Mouse (Mus musculus): ENCODE measurements around the gene Frat1. TPM values are rescaled to one million over a fixed set of nuclear protein-coding genes. Genes with fewer than 3 reads are reported as not detected.

The Frat1 gene
- total RNA-seq, 1 experiment from 2014 or later: 11.1 TPM

Other genes starting within 250 kb of the Frat1 start
- gene Gm340, start 247.6 kb upstream of the Frat1 start, total RNA-seq (2021): 14.9 and 17.7 TPM in 2 replicates
- gene Slit1, start 86.3 kb upstream of the Frat1 start, total RNA-seq (2021): 8.5 and 11.1 TPM in 2 replicates
- gene Arhgap19, start 27.9 kb upstream of the Frat1 start, total RNA-seq (2021): 5.6 and 6.1 TPM in 2 replicates
- 4.0 and 6.6 TPM in 2 replicates for gene Frat2, start 18.2 kb downstream of the Frat1 start, total RNA-seq (2021)
- gene Rrp12, start 66.2 kb downstream of the Frat1 start, total RNA-seq (2021): 12.3 and 16.9 TPM in 2 replicates
- gene Pgam1, start 82.0 kb downstream of the Frat1 start, total RNA-seq (2021): 708 and 730 TPM in 2 replicates
- gene Exosc1, start 103.5 kb downstream of the Frat1 start, total RNA-seq (2021): 24.0 and 30.3 TPM in 2 replicates
- 36.0 and 39.8 TPM in 2 replicates for gene Zdhhc16, start 103.5 kb downstream of the Frat1 start, total RNA-seq (2021)
- gene Mms19, start 151.2 kb downstream of the Frat1 start, total RNA-seq (2021): 19.0 and 31.0 TPM in 2 replicates
- 15.2 and 18.2 TPM in 2 replicates for gene Ubtd1, start 151.8 kb downstream of the Frat1 start, total RNA-seq (2021)
- 0.46 TPM in 1 of 2 replicates, not detected in the other for gene Ankrd2, start 206.0 kb downstream of the Frat1 start, total RNA-seq (2021)
- 4.5 and 5.2 TPM in 2 replicates for gene Hoga1, start 215.6 kb downstream of the Frat1 start, total RNA-seq (2021)
- gene 4933411K16Rik, start 222.3 kb downstream of the Frat1 start, total RNA-seq (2021): 0.67 and 1.1 TPM in 2 replicates

Data from adrenal gland, postnatal 25 days (tissue).